Mouse (Mus musculus) thymus, postnatal 25 days (tissue): ENCODE results near the gene Rere.
"Not testable (repeated sequence)": the region's sequence is repeated elsewhere in the genome, so short reads cannot be mapped to it uniquely, and the experiment has no call there.

Experiments
- DNase-seq: peaks from one replicate; pipeline ENCODE4 v3.0.0; 2022

Rere gene

DNA sequence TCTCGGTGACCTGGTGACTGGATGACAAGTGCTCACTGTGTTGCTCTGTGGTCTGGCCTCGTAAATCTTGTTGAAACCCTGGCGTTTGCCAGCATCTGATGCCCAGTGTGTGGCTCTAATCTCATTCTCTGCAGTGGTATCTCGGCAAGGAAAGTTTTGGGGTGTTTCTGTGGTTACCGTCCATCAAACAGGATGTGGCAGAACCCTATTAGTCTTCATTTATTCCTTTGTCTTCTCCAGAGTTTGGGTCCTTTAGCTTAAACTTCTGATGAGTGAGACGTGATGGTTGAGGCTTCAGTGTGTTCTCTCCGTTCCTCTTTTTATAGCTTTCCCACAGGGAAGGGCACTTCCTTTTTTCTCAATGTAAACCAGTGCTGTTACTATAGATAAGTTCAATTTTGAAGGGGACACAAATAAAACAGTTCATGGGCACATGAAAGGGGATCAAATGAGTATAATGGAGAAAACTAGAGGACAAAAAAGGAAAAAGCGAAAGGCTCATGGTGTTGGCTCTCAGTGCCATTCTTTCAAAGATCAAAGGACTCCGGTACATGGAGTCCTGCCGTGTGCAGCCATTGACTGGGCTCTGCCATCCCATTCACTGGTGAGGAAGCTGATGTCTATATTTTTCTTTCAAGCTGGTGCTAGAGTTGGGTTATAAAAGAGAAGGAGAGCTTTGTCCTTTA lies 191.4 kb downstream of the Rere start:
- DNase-seq = no peak

DNA sequence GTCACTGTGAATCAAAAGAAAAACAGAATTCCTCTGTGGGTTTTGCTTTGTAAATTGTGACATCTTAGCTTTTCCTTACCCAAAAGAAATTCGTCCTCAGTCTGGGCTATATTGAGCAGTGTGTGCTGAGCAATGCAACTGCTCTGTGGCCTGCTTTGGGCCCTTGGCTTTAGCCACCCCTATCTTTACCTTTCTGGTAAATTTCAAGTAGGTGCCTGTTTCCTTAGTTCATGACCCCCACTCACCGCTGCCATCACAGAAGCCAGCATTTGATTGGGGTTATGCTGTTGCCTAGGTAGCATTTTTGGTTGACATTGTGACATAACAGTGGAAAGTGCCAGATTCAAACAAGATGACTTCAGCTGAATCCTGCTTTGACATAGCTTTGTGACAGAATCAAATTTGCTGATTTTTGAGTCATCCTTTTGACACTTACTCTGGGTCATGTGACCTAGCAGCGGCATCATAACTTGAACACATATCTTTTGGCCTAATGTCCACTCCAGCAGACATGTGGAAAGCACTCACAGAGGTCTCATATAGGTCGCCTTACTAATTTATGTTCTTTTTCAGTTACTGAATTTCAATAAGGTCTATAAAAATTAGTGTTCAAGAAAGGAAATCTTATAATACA lies 192.1 kb downstream of the Rere start:
- no peak for DNase-seq

DNA sequence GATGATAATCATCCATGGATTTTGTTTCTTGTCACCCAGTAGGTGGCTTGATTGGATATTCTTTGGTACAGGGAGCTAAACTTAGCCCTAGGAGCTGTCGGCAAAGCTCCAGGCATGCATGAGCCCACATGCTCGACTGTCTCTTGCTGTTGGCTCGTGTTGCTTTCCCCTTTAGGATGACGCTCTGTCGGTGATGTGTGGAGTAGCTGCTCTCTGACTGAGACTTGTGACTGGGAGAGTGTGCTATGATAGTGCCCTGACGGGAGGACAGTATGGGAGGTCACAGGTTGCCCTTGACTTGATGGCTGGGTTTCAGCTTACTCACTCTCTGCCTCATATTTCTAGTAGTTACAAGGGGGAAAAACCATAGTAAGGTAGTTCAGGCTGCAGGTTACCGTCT lies 192.6 kb downstream of the Rere start:
- DNase-seq = no peak

DNA sequence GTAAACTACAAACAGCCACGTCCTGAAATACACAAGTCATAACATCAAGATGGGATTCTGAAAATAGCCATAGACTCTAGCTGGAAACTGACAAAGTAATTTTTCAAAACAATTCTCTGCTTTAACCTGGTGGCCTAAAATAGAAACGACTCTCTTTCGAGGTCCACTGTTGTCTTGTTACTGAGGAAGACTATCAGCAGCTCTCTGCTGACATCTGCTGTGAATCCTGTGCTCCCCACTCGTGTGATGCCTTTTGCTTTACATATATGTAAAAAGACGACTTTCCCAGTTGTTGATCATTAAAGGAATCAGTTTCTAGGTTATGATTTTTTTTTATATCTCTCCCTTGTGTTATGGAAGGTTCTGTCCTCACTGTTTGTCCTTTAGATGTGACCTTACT lies 194.8 kb downstream of the Rere start:
- DNase-seq = no peak

DNA sequence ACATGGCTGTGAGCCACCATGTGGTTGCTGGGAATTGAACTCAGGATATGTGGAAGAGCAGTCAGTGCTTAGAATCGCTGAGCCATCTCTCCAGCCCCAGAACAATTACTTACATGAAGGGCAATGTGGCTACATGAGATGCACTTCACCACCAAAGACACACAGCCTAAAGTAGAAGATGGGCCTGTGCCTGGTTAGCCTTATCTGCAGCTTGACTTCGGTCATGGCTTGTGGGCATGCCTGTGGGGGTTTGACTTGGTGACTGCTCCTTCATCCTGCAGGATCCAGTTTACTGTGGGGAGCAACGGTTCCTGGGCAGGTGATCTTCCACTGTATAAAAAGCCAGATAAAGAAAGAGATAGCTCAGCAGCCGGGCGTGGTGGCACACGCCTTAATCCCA lies 196.6 kb downstream of the Rere start:
- no peak for DNase-seq

DNA sequence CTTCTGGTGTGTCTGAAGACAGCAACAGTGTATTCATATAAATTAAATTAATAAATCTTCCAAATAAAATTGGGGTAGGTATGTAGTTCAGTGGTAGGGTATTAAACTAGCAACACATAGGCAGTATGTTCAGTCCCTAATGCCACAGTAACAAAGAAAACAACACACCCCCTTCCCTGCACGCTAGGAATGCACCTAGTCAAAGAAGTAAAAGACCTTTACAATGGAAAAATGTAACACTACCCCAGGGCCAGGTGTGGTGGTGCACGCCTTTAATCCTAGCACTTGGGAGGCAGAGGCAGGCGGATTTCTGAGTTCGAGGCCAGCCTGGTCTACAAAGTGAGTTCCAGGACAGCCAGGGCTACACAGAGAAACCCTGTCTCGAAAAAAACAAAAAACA lies 201.6 kb downstream of the Rere start:
- not testable (repeated sequence) for DNase-seq

DNA sequence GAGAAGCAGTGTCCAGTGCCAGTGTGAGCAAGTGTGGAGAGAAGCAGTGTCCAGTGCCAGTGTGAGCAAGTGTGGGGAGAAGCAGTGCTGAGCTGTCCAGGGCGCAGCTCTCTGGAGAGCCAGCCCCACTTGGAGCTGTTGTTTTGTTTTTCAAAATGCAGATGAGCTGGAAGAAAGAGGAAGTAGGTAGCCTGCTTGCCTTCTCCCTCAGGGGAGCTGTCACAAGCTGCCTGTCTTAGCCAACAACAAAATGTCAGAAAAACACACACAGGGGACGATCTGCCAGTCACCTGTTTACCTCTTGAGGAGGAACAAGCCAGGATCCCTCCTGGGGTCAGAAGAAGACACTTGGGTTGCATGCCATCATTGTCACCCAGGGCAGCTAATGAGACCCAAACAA lies 204.7 kb downstream of the Rere start:
- DNase-seq = no peak

DNA sequence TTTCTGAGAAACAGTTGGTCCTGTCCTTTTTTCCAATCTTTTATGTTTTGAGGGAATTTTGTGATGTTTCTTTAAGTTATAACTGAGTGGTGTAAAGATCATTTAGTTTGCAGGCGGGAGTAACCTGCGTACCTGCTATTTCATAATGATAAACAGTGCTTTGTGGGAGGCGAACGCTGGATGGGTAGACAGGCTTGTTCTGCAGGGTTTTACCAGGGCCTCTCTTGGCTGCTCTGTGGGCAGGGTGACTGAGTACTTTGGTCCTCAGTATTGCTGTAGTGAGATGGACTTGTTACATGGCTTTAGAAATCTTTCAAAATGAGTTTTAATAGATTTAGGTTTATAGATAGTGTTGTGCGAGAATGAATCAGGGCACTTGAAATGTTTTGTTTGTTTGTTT lies 205.7 kb downstream of the Rere start:
- no peak for DNase-seq

DNA sequence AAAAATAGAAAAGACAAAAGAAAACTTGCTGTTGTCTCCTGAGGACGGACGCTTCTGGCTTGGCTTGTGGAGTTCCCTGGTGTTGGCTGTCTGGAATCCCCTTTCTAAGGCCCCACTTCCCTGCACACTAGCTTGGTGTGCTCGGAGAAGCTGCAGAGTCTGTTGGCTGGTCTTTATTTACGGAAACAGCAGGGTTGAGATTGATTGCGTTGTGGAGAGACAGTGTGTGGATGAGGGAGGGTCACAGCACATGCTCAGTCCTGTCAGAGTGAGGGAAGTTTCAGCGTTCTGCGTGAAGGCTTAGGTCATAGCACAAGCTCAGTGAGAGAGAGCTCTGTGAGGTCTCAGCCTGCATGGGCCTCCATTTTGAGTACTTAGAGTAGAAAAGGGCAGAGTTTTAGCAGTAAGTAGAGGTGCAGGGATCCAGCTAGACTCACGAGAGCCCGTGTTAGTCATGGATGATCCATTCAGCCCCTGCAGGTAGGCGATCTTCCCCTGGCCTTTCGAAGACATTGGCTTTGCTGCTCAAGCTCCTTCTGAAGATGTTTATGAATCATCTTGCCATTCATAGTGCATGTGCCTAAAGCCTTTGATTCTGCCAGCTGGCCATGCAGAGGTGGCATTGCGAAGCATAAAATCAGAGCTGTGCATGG lies 206.8 kb downstream of the Rere start:
- peak; percentile 18 for DNase-seq

DNA sequence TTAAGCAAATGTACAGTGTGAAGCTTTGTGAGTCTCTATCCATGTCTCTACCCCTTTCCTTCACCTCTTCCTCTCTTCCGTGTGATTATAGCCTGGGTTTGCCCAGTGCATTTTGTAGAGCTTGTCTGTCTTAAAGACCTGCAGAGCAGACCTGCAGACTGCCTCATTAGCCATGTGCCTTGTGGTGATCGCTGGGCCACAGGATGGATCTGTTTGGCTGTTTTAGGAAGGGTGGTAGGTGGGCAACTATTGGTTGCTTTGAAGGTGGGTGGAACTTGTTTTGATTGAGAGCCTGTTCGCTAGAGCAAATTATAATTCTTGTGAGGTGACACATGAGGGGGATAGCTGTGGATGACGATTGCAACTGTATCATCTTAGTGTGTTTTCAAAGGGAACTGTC lies 207.3 kb downstream of the Rere start:
- DNase-seq = no peak

DNA sequence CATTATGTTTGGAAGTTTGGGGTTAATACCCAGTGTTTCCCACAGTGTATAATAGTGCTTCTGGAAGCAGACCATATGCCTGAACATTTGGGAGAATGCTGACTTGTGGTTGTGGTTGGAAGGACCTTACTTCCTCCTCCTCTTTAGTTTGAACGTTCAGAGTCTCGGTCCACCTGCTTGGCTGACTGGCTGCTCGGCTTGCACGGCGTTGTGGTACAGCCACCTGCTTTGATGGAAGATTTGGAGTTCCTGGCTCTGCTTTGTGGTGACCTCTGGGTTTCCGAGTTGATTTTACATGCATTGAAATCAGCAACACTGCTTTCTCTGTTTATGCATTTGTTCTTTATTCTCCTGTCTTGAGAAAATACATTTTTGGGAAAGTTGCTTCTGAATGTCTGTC lies 208.6 kb downstream of the Rere start:
- DNase-seq = peak; percentile 9

DNA sequence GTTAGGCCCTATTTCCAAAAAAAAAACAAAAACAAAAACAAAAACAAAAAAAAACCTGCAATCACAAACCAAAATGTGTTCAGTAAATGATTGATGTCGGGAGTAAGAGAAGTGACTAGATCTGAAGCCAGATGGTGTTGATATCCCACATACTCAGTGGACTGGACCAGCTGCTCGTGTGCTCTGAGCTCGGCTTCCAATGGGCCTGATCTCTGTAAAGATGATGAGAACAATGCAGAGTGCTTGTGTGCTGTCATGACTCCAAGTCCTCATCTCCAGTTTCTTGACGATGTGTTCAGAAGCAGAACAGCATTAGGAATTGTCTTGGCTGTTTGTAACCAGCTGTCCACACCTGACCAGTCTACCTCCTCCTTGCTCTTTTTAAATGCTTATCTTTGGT lies 210.3 kb downstream of the Rere start:
- DNase-seq = no peak

DNA sequence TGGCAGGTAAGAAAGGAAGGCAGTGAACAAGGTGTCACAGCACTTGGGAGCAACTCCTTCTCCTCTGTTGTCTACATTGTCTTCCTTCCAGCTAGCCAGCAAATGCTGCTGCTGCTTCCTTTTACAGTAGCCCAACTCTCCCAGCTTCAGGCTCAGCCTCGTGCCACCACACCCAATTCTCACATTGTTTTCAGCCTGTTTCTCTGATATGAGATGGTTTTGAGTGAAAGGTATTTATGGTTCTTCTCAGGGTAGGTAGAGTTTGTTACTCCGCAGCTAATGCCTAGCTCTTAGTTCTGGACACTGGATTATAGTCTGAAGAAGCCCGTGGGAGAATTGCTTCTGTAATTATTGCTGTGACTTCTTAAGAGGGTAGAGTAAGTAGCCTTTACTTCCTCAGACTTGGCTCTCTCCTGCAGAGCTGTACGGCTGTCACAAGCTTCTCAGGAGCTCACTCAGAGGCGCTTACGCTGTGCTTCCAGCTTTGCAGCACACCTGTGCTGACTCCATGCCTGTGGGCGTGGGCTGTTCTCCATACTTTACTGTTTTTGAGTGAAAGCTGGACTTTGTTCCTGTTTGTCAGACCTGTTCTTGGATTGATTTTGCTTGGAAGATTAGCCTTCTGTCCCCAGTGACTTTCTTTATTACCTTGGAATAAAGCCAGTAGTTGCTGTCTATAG lies 212.0 kb downstream of the Rere start:
- no peak for DNase-seq

DNA sequence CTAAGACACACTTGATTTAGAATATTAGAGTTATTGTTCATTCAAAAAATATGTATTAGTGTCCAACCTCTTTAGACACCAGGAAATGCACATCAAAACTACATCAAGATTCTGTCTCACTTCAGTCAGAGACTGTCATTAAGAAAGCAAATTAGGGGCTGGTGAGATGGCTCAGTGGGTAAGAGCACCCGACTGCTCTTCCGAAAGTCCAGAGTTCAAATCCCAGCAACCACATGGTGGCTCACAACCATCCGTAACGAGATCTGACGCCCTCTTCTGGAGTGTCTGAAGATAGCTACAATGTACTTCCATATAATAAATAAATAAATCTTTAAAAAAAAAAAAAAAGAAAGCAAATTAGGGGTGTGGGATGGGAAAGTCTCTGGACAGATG lies 212.5 kb downstream of the Rere start:
- DNase-seq = not testable (repeated sequence)

DNA sequence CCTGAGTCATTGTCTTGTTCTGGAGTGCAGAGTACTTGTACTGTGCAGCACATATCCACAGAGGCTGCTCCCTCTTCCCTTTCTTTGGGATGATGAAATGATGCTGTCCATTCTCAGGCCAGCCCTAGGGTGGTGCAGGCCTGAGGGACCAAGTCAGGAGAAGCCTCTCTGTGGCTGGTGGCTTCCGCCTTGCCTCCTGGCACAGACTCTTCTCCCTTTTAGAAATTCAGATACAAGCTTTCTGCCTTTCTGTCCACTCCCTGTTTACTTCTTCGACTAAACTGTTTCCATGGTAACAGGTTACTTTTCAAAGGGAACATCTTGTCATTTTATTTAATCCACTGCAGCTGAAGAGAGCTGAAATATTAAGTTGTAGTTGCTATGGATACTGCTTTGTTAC lies 214.1 kb downstream of the Rere start:
- no peak for DNase-seq

DNA sequence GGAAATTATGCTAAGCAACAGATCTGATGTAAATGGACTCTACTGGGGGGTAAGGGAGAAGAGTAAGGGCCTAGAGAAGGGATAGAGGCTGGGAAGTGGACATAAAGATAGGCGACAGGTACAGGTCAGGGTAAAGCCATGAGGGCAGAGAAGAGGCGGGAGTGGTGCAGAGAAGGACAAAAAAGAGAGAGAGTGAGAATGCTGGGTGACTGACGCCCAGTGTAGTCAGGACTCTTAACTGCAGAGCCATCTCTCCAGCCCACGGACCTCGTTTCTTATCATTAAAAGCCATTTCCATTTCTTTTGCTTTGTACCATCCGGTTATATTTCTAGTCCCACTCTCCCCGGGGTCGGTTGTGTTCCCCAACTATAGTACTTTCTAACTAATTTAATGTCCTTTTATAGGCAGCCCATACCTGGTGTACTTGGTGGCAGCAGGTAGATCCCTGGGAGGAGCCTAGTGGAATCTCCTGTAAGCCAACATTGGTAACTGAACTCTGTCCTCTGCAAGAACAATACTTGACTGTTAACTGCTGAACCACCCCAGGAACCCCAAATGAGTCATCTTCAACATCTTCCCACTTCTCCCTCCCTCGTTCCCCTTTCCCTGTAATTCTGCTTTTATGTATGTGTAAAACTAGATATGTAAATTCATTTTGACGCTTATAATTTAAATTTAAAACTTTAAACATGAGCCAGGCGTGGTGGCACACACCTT lies 223.0 kb downstream of the Rere start:
- DNase-seq = no peak

DNA sequence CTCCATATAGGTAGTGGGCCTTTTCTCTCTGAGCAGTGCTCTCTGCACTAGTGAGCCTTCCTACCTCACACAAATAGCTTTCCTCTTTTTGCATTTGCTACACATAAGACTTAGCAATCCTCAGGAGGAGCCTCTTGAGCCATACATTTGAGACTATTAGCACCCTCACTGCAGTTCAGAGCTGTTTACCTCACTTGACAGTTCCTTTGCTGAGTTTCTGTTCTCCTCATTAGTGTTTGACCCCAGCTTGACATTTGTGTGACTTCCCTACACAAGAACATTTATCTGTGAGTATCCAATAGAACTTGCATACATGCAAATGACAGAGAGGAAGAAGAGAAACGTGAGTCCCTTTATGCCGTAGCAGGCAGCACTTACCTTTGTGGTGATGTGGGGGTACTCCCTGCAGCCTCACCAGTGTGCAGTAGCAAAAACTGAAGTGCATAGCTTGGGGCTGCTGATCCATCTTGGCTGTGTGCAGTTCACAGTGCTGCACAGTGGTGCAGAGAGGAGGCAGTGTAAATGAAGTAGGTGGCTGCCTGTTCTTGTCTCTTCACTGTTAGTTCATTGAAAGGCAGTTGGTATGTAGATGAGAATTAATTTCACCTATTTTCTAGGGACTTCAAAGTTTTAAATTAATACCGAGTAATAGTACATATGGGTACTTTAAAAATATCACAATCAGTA lies 227.7 kb downstream of the Rere start:
- no peak for DNase-seq

DNA sequence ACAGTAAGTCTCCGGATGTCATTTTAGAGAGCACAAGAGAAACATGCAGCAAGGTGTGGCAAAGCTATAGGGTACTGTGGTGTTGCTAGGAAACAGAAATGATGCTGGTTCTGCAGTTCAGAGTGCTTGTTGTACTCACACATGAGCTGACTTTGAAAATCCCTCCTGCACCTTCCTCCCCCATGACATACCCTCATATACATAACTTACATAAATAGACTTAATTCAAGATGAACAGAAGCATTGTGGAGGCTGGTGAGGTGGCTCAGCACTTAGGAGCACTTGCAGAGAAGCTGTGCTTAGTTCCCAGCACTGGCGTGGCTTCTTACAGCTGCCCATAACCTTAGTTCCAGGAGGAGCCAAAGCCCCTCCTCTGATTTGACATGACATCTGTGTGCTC lies 228.6 kb downstream of the Rere start:
- DNase-seq = no peak

DNA sequence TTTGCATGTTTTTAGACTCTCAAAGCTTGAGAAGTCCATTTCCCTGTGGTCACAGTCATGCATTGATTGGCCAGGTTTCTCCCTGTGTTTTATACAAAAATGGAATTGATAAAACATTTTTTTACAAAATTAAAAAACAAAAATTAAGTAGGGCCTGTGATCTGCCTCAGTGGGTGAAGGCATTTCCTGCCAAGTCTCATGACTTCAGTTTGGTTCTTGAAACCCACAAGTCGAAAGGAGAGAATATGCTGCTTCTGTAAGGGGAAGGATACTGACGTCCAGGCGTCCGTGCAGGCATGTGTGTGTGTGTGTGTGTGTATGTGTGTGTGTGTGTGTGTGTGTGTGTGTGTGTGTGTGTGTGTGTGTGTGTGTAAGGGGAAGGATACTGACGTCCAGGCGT lies 231.9 kb downstream of the Rere start:
- DNase-seq = not testable (repeated sequence)

DNA sequence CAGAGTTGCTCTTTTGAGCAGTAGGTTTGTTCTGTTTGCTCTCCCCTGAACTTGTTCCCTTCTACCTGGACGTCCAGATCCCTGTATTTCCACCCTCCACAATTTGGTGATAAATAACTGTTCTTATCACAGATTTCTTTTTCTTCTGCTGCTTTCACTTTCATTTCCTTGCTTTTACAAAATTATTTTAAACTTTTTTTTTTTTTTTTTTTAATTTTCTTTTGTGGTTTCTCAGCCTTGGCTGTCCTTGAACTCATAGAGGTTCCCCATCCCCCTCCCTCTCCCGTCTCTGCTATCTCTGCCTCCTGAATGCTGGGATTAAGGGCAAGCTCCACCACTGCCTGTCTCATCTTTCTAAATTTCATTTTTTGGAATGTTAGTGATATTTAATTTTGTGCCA lies 234.8 kb downstream of the Rere start:
- no peak for DNase-seq

DNA sequence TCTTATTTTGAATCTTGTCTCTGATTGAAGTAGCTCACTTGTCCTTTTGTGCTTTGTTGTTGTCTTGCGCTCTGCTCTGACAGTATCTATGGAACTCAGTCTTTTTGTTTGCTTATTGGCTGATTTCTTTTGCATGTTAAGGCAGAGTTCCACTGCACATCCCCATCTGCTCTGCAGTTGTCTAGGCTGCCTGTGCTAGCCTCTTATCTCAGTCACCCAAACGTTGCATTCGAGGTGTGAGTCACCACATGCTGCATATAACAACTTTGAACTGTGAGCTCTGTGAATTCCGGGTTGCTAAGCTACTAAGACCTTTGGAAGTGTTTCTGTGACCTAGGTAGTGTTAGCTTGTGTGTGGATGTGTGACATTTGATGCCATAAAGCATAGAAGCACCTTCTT lies 235.9 kb downstream of the Rere start:
- DNase-seq = peak; percentile 25

DNA sequence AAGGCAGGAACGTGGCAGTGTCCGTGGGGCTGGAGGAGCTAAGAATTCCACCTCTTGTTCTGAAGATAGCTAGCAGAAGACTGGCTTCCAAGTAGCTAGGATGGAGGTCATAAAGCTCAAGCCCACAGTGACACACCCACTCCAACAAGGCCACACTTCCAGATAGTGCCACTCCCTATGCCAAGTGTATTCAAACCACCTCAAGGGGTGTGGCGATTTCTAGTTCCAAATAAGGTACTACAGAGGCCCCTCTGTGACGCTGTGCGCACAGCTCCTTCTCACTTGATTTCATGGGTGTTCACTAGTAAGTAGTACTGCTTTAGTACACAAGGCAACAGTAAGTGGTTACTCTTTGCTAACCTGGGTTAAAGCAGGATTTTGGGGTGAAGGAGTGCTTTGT lies 237.4 kb downstream of the Rere start:
- peak; percentile 16 for DNase-seq

DNA sequence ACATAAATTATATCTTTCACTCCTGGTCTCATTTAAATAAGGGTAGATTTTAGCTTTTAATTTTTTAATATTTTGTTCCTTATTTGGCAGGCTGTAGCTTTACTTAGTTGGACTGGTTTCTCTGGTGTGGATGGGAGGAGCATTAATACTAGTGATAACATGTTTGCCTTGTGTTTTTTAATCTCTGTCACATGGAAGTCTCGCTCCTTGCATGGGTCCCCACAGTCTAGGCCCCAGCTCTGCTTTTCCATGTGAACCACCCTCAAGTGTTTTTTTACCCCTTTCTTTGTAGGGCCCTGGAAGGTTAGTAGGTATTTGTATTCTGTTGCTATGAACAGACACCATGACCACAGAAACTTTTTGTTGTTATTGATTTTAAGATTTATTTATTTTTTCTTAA lies 238.6 kb downstream of the Rere start:
- no peak for DNase-seq
